Mouse (Mus musculus): Measurements from ENCODE around the gene Cmip. TPM values are rescaled to one million over a fixed set of nuclear protein-coding genes. Genes with fewer than 3 reads are reported as not detected.
A peak's percentile ranks its signal among the peaks of the same experiment; 100 is the strongest.

Gene Cmip
- total and polyA plus RNA-seq, 2 experiments from 2014 or later, result 212 to 266 TPM

DNA sequence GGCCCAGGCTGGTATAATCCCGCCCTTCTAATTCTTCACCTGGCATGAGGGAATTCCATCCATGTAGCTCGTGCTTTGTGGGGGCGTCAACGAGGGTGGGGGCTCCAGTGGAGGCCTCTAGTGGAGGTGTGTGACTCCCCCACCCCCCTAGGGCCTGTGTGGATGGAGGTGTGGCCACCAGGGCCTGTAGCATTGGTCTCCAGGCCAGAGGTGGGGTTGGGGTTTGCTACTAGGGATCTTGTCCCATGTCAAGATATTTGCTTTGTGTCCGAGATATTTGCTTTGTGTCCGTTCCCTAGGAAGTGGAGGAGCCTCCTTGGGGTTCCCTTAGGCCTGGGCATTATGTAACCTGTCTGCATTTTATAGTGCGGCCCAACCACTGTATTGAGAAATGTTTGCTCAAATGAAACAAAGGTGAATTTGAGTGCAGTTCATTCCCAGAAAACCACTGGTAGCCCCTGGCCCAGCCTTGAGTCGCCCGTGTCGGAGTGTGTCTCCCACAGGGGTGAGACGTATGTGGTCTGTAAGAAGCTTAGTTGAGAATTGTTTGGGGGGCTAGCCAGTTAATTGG, 2.7 kb downstream of the Cmip start:
- WGBS, result 40% methylated on average over 11 of the region's 11 CpGs
- no peak for ATAC-seq (ENCODE audit: low FRiP score)
- no peaks in the 10 kb centered on the region for H3K27me3 ChIP-seq (ENCODE audit: insufficient read depth, low read length)
- H3K9ac ChIP-seq (replicated peaks; ENCODE audit: low read length, poor library complexity, severe bottlenecking), result peak overlapping the region; percentile 95
- TF ChIP-seq CTCF (IDR thresholded peaks at IDR 0.05), result no peak
- H3K4me1 ChIP-seq (ENCODE audit: insufficient read depth, low read length), result peaks cover 17% of the 10 kb centered on the region
- H3K9me3 ChIP-seq (ENCODE audit: low read length), result no peaks in the 10 kb centered on the region
- peak overlapping the region; percentile 82 for H3K4me3 ChIP-seq (ENCODE audit: low read depth, low read length)
- no peak for DNase-seq (ENCODE audit: low spot score)
- H3K36me3 ChIP-seq (ENCODE audit: insufficient read depth, low read length), result no peaks in the 10 kb centered on the region
- peak overlapping the region; percentile 93 for H3K4me2 ChIP-seq (ENCODE audit: low read depth, low read length, poor library complexity, severe bottlenecking)
- peak overlapping the region; percentile 64; the same call in 1 of the 2 replicates for H3K27ac ChIP-seq (ENCODE audit: low read depth, low read length)

DNA sequence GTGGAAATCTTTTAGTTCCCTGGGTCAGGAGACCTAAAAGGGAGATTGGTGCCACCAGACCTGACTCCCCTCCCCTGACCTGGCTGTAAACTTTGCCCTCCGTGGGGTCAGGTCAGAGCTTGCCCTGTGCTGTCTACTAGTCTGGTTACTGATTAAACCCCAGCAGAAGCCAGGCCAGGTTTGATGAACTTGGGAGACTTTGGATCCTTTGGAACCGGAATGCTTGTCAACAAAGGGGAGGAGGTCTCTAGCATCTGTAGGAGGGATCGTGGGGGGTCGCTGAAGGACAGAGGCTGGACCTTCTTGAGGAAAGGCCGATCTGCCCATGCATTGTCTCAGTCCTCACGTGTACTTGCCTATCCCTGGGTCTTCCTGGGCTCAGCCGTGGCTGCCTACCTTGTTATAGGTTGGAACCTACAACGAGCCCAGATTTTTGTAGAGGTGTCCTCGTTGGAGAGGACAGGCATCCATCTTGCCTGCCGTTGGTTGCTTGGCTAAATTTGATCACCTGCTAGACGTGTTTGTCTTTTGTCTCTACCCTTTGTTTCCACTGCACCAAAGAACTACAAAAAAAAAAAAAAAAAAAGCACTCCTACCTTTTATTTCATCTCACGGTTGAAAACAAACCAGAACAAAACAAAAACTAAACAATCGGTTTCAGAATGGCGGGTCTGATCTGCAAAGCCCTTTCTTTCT, 3.5 kb downstream of the Cmip start:
- Histone ChIP-seq H3K9me3 (ENCODE audit: low read length) (no peaks in the 10 kb centered on the region), H3K4me1 (ENCODE audit: insufficient read depth, low read length) (peaks cover 17% of the 10 kb centered on the region), H3K4me3 (ENCODE audit: low read depth, low read length) (peak overlapping the region; percentile 82), H3K27ac (ENCODE audit: low read depth, low read length) (peak overlapping the region; percentile 64), H3K9ac (replicated peaks; ENCODE audit: low read length, poor library complexity, severe bottlenecking) (peak overlapping the region; percentile 95), H3K36me3 (ENCODE audit: insufficient read depth, low read length) (no peaks in the 10 kb centered on the region), H3K27me3 (ENCODE audit: insufficient read depth, low read length) (no peaks in the 10 kb centered on the region), H3K4me2 (ENCODE audit: low read depth, low read length, poor library complexity, severe bottlenecking) (peak overlapping the region; percentile 93)
- TF ChIP-seq CTCF (IDR thresholded peaks at IDR 0.05), result no peak
- ATAC-seq (ENCODE audit: low FRiP score) (no peak), DNase-seq (ENCODE audit: low spot score) (no peak)
- WGBS, result 14% methylated on average over 14 of the region's 14 CpGs

DNA sequence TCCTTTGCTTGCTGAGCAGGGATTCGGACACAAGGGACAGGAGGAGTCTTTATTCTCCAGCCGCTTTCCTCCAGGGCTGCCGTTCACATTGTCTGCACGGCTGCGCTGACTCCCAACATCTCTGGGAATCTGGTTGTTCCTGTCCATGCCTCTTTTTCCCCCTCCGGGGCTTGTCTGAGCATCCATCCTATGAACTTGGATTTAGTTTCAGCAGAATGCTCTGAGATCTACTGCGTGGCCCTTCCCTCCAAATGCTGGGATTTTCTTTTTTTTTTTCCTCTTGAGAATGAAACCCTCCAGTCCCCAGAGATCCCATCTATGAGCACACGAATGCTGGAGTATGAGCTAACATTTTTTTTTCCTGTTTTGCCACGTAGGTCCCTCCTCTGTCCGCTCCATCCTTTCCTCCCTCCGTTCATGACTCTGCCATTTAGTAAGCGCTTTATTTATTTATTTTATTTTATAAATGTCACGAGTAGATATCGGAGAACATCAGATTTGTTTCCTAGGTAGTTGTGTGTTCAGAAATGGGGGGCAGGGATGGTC, 4.1 kb downstream of the Cmip start:
- H3K4me1 ChIP-seq (ENCODE audit: insufficient read depth, low read length), result peaks cover 17% of the 10 kb centered on the region
- peak overlapping the region; percentile 64 for H3K27ac ChIP-seq (ENCODE audit: low read depth, low read length)
- peak overlapping the region; percentile 82 for H3K4me3 ChIP-seq (ENCODE audit: low read depth, low read length)
- no peak for ATAC-seq (ENCODE audit: low FRiP score)
- 12% methylated on average over 14 of the region's 14 CpGs for WGBS
- TF ChIP-seq CTCF (IDR thresholded peaks at IDR 0.05), result no peak
- DNase-seq (ENCODE audit: low spot score), result peak; percentile 39
- no peaks in the 10 kb centered on the region for H3K36me3 ChIP-seq (ENCODE audit: insufficient read depth, low read length)
- peak overlapping the region; percentile 95 for H3K9ac ChIP-seq (replicated peaks; ENCODE audit: low read length, poor library complexity, severe bottlenecking)
- no peaks in the 10 kb centered on the region for H3K27me3 ChIP-seq (ENCODE audit: insufficient read depth, low read length)
- peak overlapping the region; percentile 93 for H3K4me2 ChIP-seq (ENCODE audit: low read depth, low read length, poor library complexity, severe bottlenecking)
- no peaks in the 10 kb centered on the region for H3K9me3 ChIP-seq (ENCODE audit: low read length)

DNA sequence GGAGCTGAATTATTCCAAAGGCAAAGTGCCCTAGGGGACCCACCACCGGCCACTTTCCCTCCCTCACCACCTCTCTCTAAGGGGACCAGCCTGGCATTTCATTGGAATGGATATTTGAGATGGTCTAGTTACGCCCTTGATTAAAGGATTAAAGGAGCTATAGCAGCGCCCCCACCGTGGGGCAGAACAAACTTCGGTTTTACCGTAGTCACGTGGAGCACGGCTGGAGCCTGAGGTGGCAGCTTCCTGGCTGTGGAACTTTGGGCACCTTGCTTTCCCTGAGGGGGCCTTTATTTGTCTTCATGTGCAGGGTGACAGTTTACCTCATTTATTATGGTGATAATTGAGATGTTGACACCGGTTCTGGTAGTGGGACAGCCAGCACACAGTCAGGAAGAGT, 4.8 kb downstream of the Cmip start:
- no peaks in the 10 kb centered on the region for H3K36me3 ChIP-seq (ENCODE audit: insufficient read depth, low read length)
- no peak overlapping the region for H3K27ac ChIP-seq (ENCODE audit: low read depth, low read length)
- peak overlapping the region; percentile 95; the same call in 1 of the 2 replicates for H3K9ac ChIP-seq (replicated peaks; ENCODE audit: low read length, poor library complexity, severe bottlenecking)

DNA sequence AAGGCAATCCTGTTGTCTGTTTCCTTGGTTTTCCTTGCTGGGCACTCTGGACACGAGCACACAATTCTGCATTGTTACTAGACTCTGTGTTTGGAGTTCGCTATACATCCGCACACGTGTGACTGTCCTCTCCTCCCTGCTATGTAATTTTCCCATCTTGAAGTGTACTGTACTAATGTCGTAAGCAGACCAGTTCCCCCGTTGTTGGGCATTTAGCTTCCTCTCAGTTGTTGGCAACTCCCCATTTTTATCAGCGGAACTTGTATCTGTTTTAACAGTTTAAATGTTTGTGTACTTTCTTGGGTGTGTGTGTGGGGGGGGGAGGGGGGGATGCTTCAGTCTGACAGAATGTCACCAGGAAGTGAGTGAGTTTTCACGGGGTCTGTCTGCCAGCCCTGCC, 5.8 kb downstream of the Cmip start:
- no peaks in the 10 kb centered on the region for H3K9me3 ChIP-seq (ENCODE audit: low read length)
- 63% methylated on average over 8 of the region's 8 CpGs for WGBS
- TF ChIP-seq CTCF (IDR thresholded peaks at IDR 0.05), result no peak
- no peaks in the 10 kb centered on the region for H3K27me3 ChIP-seq (ENCODE audit: insufficient read depth, low read length)
- no peak overlapping the region for H3K4me3 ChIP-seq (ENCODE audit: low read depth, low read length)
- DNase-seq (ENCODE audit: low spot score) (no peak), ATAC-seq (ENCODE audit: low FRiP score) (no peak)
- no peaks in the 10 kb centered on the region for H3K36me3 ChIP-seq (ENCODE audit: insufficient read depth, low read length)
- no peak overlapping the region for H3K27ac ChIP-seq (ENCODE audit: low read depth, low read length)
- no peak overlapping the region for H3K4me2 ChIP-seq (ENCODE audit: low read depth, low read length, poor library complexity, severe bottlenecking)
- H3K9ac ChIP-seq (replicated peaks; ENCODE audit: low read length, poor library complexity, severe bottlenecking), result no peak overlapping the region
- H3K4me1 ChIP-seq (ENCODE audit: insufficient read depth, low read length), result peaks cover 17% of the 10 kb centered on the region

More for the DNA sequence above, 4.8 kb downstream of the Cmip start:
- no peaks in the 10 kb centered on the region for H3K27me3 ChIP-seq (ENCODE audit: insufficient read depth, low read length)
- ATAC-seq (ENCODE audit: low FRiP score) (no peak), DNase-seq (ENCODE audit: low spot score) (no peak)
- no peak for TF ChIP-seq CTCF (IDR thresholded peaks at IDR 0.05)
- H3K4me2 ChIP-seq (ENCODE audit: low read depth, low read length, poor library complexity, severe bottlenecking), result peak overlapping the region; percentile 93
- peaks cover 17% of the 10 kb centered on the region for H3K4me1 ChIP-seq (ENCODE audit: insufficient read depth, low read length)
- no peaks in the 10 kb centered on the region for H3K9me3 ChIP-seq (ENCODE audit: low read length)
- WGBS, result 18% methylated on average over 9 of the region's 9 CpGs
- H3K4me3 ChIP-seq (ENCODE audit: low read depth, low read length), result peak overlapping the region; percentile 82

DNA sequence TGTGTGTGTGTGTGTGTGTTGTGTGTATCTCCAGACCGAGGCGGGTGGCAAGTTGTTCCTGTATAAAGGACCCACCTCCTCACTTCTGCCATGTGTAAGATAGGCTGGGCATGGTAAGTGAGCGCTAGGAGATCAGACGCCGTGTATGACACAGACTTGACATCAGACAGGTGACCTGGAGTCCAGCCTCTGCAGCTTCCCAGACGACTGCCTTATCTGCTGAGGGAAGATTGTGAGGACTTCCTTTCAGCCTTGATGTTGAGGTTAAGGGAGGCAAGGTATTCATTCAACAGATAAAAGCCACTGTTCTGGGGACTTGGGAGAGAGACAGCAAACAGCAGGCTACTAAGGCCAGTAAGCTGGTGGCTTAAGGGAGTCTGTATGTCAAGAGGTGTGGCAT, 6.6 kb downstream of the Cmip start:
- Histone ChIP-seq H3K4me1 (ENCODE audit: insufficient read depth, low read length) (peaks cover 17% of the 10 kb centered on the region), H3K36me3 (ENCODE audit: insufficient read depth, low read length) (no peaks in the 10 kb centered on the region), H3K9me3 (ENCODE audit: low read length) (no peaks in the 10 kb centered on the region), H3K4me2 (ENCODE audit: low read depth, low read length, poor library complexity, severe bottlenecking) (no peak overlapping the region), H3K9ac (replicated peaks; ENCODE audit: low read length, poor library complexity, severe bottlenecking) (no peak overlapping the region), H3K27ac (ENCODE audit: low read depth, low read length) (no peak overlapping the region), H3K4me3 (ENCODE audit: low read depth, low read length) (no peak overlapping the region), H3K27me3 (ENCODE audit: insufficient read depth, low read length) (no peaks in the 10 kb centered on the region)
- ATAC-seq (ENCODE audit: low FRiP score), result no peak
- no peak for TF ChIP-seq CTCF (IDR thresholded peaks at IDR 0.05)
- 63% methylated on average over 6 of the region's 6 CpGs for WGBS
- no peak for DNase-seq (ENCODE audit: low spot score)
